Comparison of ENCODE assay signal across 15 mouse cellular contexts in genomic region chr13:11092911-11093310, GRCm38 (mm10).
"Had no signal": no experiment of that assay in that cellular context is flagged by ENCODE, and none has a peak within 500 bp of the region (broad histone marks: within the 10 kb centered on the region; RNA-seq: fewer than 3 reads in every experiment).

No protein-coding gene starts in this region.

- H3K27me3 ChIP-seq: limb, embryonic 15.5 days; liver, embryonic 12.5 days; neural tube, embryonic 13.5 days had no signal

- ATAC-seq: intestine, embryonic 16.5 days; liver, embryonic 12.5 days; midbrain, embryonic 16.5 days had no signal

- H3K4me3 ChIP-seq: limb, embryonic 15.5 days; liver, embryonic 12.5 days; midbrain, embryonic 10.5 days; neural tube, embryonic 13.5 days had no signal

- H3K9me3 ChIP-seq: limb, embryonic 15.5 days; neural tube, embryonic 13.5 days had no signal

- H3K36me3 ChIP-seq: limb, embryonic 15.5 days; liver, embryonic 12.5 days; midbrain, embryonic 10.5 days; neural tube, embryonic 13.5 days had no signal

- H3K27ac ChIP-seq: limb, embryonic 15.5 days; liver, embryonic 12.5 days; midbrain, embryonic 10.5 days; neural tube, embryonic 13.5 days had no signal

- DNase-seq: kidney, postnatal 10 days; layer of hippocampus, adult 9-11 months; layer of hippocampus, postnatal 36 days; lung, postnatal 14 days; retina, postnatal 1 day; right cerebral cortex, postnatal 4 days; spleen, adult 18-20 months; thymus, adult 18-20 months; thymus, postnatal 14 days had no signal

- H3K4me1 ChIP-seq: limb, embryonic 15.5 days; liver, embryonic 12.5 days; midbrain, embryonic 10.5 days; neural tube, embryonic 13.5 days had no signal

- H3K4me2 ChIP-seq: limb, embryonic 15.5 days; liver, embryonic 12.5 days; neural tube, embryonic 13.5 days had no signal

- H3K9ac ChIP-seq: limb, embryonic 15.5 days; liver, embryonic 12.5 days; neural tube, embryonic 13.5 days had no signal
